7 mouse cellular contexts compared by ENCODE assay signal in the genomic region with DNA sequence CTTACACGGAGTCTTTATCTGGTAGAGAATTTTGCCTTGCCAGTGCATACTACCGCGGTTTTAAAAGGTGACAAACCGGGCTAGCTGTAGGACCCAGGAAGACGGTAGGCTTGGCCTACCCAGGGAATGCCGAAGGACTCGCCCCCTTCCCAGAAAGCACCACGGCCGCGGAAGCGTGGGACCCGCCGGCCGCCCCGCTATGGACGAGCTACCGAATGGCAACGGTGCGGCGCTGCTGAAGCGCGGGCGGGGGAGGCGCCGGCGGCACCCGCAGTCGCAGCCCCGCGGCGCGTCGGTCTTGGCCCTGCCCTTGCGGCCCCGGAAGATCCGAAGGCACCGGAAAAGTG. TPM values are rescaled to one million over a fixed set of nuclear protein-coding genes. Genes with fewer than 3 reads are reported as not detected.
DNase-seq lines count a peak whose midpoint lies in the region; ATAC-seq and TF ChIP-seq lines count a peak whose summit lies in the region.

A gene (plus strand): TSS at position 116 of the 347 bp plus-strand sequence.

- H3K4me3 ChIP-seq in embryonic facial prominence, embryonic 12.5 days: peak within 1 kb of the TSS; percentile 83
- peak within 1 kb of the TSS; percentile 81 for H3K4me3 ChIP-seq in kidney, adult 2 months (ENCODE audit: insufficient read depth, low read depth, low read length)
- H3K4me3 ChIP-seq in limb, embryonic 12.5 days (replicated peaks): peak within 1 kb of the TSS; percentile 91
- H3K4me3 ChIP-seq in midbrain, embryonic 14.5 days (replicated peaks; ENCODE audit: low read depth, low read length): peak within 1 kb of the TSS; percentile 84

- H3K9ac ChIP-seq in embryonic facial prominence, embryonic 12.5 days: peak within 1 kb of the TSS; percentile 74
- H3K9ac ChIP-seq in limb, embryonic 12.5 days (replicated peaks): peak within 1 kb of the TSS; percentile 84
- H3K9ac ChIP-seq in midbrain, embryonic 14.5 days (replicated peaks; ENCODE audit: low read length): peak within 1 kb of the TSS; percentile 84

- WGBS in embryonic facial prominence, embryonic 12.5 days: 1% methylated on average over 36 of the region's 37 CpGs
- WGBS in kidney, adult 2 months: under 1% methylated on average over 37 of the region's 37 CpGs
- WGBS in limb, embryonic 12.5 days: under 1% methylated on average over 36 of the region's 37 CpGs
- WGBS in midbrain, embryonic 14.5 days: under 1% methylated on average over 37 of the region's 37 CpGs

- peak within 1 kb of the TSS; percentile 90 for H3K4me2 ChIP-seq in embryonic facial prominence, embryonic 12.5 days (replicated peaks)
- peak within 1 kb of the TSS; percentile 95 for H3K4me2 ChIP-seq in limb, embryonic 12.5 days
- peak within 1 kb of the TSS; percentile 89 for H3K4me2 ChIP-seq in midbrain, embryonic 14.5 days (ENCODE audit: low read length)

- H3K4me1 ChIP-seq in embryonic facial prominence, embryonic 12.5 days: peaks cover 18% of the 10 kb centered on the region
- H3K4me1 ChIP-seq in kidney, adult 2 months (ENCODE audit: control insufficient read depth, insufficient read depth, low read length): peaks cover 9% of the 10 kb centered on the region; the same call in 1 of the 2 replicates
- peaks cover 25% of the 10 kb centered on the region for H3K4me1 ChIP-seq in limb, embryonic 12.5 days (replicated peaks)
- H3K4me1 ChIP-seq in midbrain, embryonic 14.5 days (ENCODE audit: control insufficient read depth, insufficient read depth, low read length): peaks cover 17% of the 10 kb centered on the region

- peaks cover 5% of the 10 kb centered on the region for H3K36me3 ChIP-seq in embryonic facial prominence, embryonic 12.5 days
- H3K36me3 ChIP-seq in kidney, adult 2 months (ENCODE audit: control insufficient read depth, insufficient read depth, low read length): no peaks in the 10 kb centered on the region
- H3K36me3 ChIP-seq in limb, embryonic 12.5 days: peaks cover 19% of the 10 kb centered on the region
- peaks cover 11% of the 10 kb centered on the region; the same call in 1 of the 2 replicates for H3K36me3 ChIP-seq in midbrain, embryonic 14.5 days (ENCODE audit: control insufficient read depth, insufficient read depth, low read length)

- peak; percentile 92 for DNase-seq in adrenal gland, postnatal 14 days
- DNase-seq in heart, adult 18-20 months: peak; percentile 91 to 93
- peak; percentile 91 for DNase-seq in kidney, adult 2 months
- peak; percentile 95 for DNase-seq in midbrain, embryonic 14.5 days
- DNase-seq in spleen, adult 18-20 months: peak; percentile 65 to 71

- H3K27ac ChIP-seq in embryonic facial prominence, embryonic 12.5 days: peak within 1 kb of the TSS; percentile 73
- H3K27ac ChIP-seq in kidney, adult 2 months (ENCODE audit: insufficient read depth, low read depth, low read length): peak within 1 kb of the TSS; percentile 71
- peak within 1 kb of the TSS; percentile 83 for H3K27ac ChIP-seq in limb, embryonic 12.5 days
- peak within 1 kb of the TSS; percentile 83 for H3K27ac ChIP-seq in midbrain, embryonic 14.5 days (replicated peaks; ENCODE audit: low read depth, low read length)

- TF ChIP-seq CTCF in kidney, adult 2 months (conservative IDR thresholded peaks at IDR 0.05; ENCODE audit: insufficient read depth, insufficient read length, low read depth, low read length): no peak

- no peaks in the 10 kb centered on the region for H3K9me3 ChIP-seq in embryonic facial prominence, embryonic 12.5 days
- 0 out of 2 replicates have a peak, but pooled peaks cover 4% of the 10 kb centered on the region for H3K9me3 ChIP-seq in limb, embryonic 12.5 days
- H3K9me3 ChIP-seq in midbrain, embryonic 14.5 days (ENCODE audit: control insufficient read depth, low read length): no peaks in the 10 kb centered on the region

- H3K27me3 ChIP-seq in embryonic facial prominence, embryonic 12.5 days: no peaks in the 10 kb centered on the region
- no peaks in the 10 kb centered on the region for H3K27me3 ChIP-seq in kidney, adult 2 months (replicated peaks; ENCODE audit: control insufficient read depth, insufficient read depth, low read length)
- no peaks in the 10 kb centered on the region for H3K27me3 ChIP-seq in limb, embryonic 12.5 days
- no peaks in the 10 kb centered on the region for H3K27me3 ChIP-seq in midbrain, embryonic 14.5 days (ENCODE audit: control insufficient read depth, insufficient read depth, low read length)

- no peak for TF ChIP-seq POLR2A in kidney, adult 2 months (IDR thresholded peaks at IDR 0.05; ENCODE audit: low read depth, low read length)

- ATAC-seq in embryonic facial prominence, embryonic 12.5 days (ENCODE audit: insufficient number of reproducible peaks, insufficient read depth, low FRiP score, low TSS enrichment): peak; percentile 92
- peak; percentile 97 for ATAC-seq in limb, embryonic 12.5 days (ENCODE audit: insufficient number of reproducible peaks, insufficient read depth, low FRiP score, low TSS enrichment, low read depth)
- peak; percentile 92 for ATAC-seq in midbrain, embryonic 14.5 days (ENCODE audit: low FRiP score, low TSS enrichment)

RNA-seq across cellular contexts. Expression of the gene that starts here (rescaled TPM):
- 13.8 and 15.0 TPM in 2 replicates for total RNA-seq in adrenal gland, postnatal 14 days (2021)
- polyA plus RNA-seq in embryonic facial prominence, embryonic 12.5 days (2016; fragmentation: Nextera tagmentation; extraction: Ambion mirVana): 19.6 and 22.6 TPM in 2 replicates
- 1 to 10 TPM; 4.4 TPM for total RNA-seq in heart, adult 18-20 months (2021)
- polyA plus RNA-seq in kidney, adult 2 months (2012; rRNA removed): 5.7 and 7.4 TPM in 2 replicates
- 21.7 and 21.9 TPM in 2 replicates for polyA plus RNA-seq in limb, embryonic 12.5 days (2016; fragmentation: Nextera tagmentation; extraction: Ambion mirVana)
- polyA plus RNA-seq in midbrain, embryonic 14.5 days (2014; fragmentation: Nextera tagmentation; extraction: Ambion mirVana): 11.5 and 11.7 TPM in 2 replicates

Comparison
In these comparisons a context has a peak if more than half of its experiments do, and no peak if none do; other contexts are left out.
1. Peak in every context shown above with its lines: DNase-seq, ATAC-seq, H3K4me3 ChIP-seq and H3K27ac ChIP-seq.